Mouse (Mus musculus) megakaryocyte, adult 5-6 weeks (primary cell): Measurements from ENCODE around the gene Odf3l2. TPM values are rescaled to one million over a fixed set of nuclear protein-coding genes. Genes with fewer than 3 reads are reported as not detected.

Source experiments
- ATAC-seq: 2 replicates; pipeline ENCODE4 v1.8.0; 2016; ENCODE audit warnings: mild to moderate bottlenecking, inconsistent platforms; ENCODE audit not compliant: poor library complexity, severe bottlenecking
- total RNA-seq, 2 experiments: library from RNA; stranded (forward) in 1 of 2; stranded (reverse) in 1 of 2; fragments of 153-499, 151-499 nt in 1 of 2; fragments of 221-1000, 200-1000 nt in 1 of 2; gene quantifications; 2 replicates each; pipeline versions ENCODE4 v1.2.3 to v1.2.4; 2015 to 2017

The Odf3l2 gene
- total RNA-seq, 2 experiments from 2014 or later, result not detected

DNA sequence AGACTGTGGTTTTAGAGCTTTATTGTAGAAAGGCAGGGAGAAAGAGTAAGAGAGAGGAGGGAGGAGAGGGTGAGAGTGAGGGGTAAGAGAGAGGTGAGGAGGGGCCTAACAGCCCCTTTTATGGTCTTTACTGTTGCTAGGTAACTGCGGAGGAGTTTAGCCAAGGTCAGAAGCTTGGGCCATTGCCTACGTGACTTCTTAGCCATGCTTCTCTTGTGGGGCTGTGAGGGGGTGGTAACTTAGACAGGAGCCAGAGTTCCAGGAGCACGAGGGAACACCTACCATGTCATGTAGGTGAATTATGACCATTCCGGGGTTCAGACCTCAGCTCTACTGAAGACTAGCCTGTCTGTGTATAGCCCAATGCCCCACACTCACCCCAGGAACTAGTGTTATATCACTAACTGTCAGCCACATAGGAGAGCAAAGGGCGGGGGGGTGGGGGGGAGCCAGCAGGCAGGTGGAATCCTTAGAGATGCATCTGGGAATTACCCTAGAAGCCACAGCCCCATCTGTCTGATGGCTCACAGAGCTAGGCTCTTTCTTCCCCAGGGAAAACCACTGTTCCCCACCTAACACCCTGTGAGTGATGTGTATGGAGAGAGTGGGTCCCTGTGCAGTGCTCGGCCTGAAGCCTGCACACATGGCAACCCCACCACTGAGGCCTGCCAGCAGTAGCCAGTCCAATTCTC is 26.0 kb upstream of the Odf3l2 start:
- ATAC-seq, result no peak

DNA sequence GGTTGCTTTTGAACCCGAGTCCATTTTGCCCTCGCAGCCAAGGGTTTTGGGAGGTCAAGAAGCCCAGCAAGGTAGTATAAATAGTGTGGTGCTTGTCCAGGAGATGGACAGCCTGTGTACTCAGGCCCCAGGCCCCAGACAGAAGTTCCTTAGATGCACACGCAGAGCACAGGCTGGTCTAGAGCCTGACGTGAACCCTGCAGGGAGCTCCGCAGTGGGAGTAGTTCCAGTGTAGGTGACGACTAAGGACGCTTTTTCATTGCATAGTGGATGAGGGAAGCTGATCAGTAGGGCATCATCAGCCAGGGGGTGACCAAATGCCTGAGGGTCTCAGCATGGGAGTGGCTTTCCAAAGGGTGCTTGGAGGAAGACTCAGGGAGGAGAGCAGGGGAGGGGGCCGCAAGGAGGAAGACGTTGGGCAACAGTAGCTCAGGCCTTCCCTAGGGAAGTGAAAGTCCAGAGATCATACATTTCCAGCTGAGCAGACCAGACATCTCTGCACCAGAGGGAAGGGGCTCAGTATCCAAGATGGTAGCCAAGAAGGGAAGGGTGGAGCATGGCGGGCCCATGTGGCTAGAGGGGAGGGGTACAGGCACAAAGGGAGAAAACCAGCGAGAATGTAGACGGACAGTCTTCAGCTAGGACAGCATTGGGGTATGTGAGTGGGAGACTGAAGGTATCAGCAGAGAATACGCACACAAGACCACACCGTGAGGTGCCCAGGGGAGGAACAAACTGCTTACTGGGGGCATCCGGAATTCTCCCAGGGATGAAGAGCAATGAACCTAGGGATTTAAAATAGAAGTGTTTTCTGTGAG is 24.7 kb upstream of the Odf3l2 start:
- peak; percentile 14; the same call in 1 of the 2 replicates for ATAC-seq

DNA sequence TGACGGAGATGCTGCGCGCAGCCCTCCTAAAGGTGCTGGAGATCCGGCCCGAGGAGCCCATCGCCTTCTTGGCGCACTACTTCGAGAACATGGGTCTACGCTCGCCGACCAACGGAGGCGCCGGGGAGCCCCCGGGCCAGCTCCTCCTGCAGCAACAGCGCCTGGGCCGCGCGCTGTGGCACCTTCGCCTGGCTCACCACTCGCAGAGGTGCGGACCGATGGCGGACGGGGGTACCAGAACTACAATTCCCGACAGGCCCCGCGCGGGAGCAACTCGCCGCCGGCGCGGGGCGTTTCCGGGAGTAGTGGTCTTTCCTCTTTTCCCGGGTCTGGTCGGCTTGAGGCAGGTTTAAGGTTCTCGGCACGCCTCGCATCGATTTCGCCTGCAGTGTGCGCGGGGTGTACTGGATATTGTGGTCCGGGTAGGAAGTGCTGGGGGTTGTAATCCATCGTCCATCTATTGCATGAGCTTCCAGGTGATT is 24.1 kb upstream of the Odf3l2 start:
- ATAC-seq, result peak; percentile 48

DNA sequence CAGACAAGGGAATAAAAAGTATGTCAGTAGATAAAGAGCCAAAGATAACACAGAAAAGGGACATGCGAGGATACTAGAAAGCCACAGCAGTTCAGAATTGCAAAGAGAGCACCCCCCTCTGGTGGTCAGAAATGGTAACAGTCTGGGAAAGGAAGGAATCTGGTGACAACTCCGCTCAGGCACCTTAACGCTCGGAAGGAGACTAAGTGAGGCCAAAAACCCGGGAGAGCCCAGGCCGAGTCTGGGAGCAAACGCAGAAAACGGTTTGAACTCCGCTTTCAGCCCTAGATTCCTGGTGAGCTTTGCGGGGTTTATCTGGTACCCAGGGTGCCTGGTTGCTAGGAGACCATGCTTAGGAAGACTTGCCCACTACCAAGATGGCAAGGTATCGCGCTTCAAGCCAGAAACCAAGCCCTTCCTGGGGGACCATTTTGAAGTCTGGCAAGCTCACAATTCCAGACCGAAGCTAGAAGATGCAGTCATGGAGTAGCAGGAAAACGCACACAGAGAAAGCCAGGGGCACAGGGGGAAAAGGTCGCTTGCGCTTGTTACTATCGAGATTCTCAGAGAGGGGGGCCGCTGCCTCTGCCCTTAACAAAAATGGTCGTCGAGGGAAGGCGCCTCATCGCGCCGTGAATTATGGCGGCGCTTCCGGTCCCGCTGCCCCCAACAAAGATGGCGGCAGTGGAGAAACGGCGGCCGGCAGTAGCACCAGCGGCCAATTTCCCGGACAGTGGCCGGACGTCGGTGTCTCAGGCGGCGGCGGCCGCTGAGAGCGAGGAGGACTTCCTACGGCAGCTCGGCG is 23.4 kb upstream of the Odf3l2 start, which contains the start of gene Tpgs1:
Gene Tpgs1, plus strand, starts transcription at position 599 of the 805 bp plus-strand sequence.
- ATAC-seq, result peak; percentile 81

DNA sequence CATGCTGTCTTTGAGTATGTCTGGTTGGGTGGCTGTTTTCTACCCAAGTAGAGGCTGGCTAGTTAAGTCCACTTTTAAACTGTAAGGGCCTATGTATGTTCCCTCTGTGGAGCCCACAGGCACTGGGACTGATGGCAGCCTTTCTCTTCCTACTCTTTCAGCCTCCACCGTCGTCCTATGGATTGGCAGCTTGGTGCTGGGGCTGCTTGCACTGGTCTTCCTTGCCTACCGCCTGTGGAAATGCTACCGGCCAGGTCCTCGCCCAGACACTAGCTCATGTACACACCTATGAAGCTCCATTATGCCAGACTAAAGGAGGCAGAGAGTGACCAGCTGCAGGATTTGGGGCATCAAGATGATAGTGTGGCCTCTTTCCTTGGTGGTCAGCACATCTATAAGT is 22.5 kb upstream of the Odf3l2 start:
- no peak for ATAC-seq

DNA sequence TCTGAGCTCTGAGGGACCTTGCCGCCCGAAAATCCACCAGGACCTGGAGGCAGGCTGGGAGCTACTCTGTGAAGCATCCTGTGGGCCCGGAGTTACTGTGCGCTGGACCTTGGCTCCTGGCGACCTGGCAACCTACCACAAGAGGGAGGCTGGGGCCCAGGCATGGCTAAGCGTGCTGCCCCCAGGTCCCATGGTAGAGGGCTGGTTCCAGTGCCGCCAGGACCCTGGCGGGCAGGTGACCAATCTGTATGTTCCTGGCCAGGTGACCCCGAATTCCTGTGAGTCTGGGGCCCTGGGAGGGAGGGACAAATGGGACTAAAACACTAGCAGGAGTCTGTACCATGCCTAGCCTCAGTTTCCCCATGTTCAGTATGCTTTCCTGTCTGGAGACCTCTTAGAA is 21.0 kb upstream of the Odf3l2 start:
- no peak for ATAC-seq

DNA sequence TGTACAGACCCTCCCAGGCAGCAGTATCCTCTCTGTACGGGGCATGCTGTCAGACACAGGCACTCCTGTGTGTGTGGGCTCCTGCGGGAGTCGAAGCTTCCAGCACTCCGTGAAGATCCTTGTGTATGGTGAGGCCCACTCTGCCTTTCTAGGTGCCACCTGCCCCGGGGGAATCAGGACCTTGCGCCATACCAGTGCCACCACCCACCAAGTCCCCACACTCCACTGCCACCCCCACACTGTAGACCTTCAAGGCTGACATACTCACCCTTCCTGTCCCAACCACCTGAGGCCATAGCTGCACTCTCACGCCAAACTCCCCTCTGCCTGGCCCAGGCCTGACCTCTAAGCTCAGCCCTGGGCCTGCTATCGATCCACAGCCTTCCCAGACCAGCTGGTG is 19.5 kb upstream of the Odf3l2 start:
- no peak for ATAC-seq

DNA sequence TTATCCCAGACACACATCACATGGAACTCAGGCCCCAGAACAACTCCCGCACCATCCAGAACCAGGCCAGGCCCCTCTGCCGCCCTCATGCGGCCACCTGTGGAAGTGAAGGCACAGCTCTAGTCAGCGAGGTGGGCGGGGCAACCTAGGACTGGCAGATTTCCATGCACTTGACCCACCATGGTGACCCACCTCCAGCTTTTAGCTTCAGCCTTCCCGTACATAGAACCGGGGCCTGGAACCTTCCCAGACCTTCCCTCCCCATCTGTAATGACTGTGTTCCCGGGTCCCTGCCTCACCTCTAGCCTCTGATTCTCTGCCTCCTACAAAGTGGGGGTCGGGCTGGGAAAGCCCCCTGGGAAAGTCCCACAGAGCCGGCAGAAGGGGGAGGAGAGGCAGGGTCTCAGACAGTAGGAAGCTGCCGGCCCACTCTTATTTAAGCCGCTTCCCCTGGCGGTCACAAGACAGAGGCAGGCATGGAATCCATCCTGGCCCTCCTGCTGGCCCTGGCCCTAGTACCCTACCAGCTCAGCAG is 18.7 kb upstream of the Odf3l2 start, which contains the start of gene Madcam1:
Gene Madcam1, plus strand, starts transcription at position 429 of the 535 bp plus-strand sequence.
- ATAC-seq, result peak; percentile 69

DNA sequence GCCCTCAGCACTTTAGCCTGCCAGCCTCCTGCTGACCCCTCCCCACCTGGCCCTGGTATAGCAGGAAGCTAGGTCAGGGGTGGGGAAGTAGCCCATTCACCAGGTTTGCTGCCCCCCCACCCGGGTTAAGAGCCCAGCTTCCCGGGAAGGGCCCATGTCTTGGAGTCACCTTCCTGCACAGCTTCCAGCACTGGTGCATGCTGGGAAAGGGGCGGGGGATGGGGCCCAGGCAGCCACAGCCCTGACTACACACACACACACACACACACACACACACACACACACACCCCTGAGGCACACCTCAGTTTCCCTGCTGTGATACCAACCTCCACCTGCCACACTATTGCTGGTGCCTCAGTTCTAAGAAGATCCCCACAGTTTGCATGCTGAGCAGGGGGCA is 16.3 kb upstream of the Odf3l2 start:
- ATAC-seq, result no peak

DNA sequence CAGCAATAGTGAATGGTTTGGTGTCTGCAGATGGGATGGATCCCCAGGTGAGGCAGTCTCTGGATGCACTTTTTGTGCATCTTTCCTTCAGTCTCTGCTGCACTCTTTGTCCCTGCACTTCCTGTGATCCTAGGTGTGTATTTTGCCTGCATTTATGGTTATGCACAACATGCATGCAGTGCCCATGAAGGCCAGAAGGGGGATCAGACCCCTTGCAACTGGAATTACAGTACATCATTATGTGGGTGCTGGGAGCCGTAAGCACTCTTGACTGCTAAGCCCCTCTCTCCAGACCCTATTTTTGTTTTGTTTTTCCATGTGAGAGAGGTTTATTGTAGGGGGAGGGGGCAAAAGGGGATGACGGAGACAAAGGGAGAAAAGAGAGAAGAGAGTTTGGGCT is 14.8 kb upstream of the Odf3l2 start:
- no peak for ATAC-seq

DNA sequence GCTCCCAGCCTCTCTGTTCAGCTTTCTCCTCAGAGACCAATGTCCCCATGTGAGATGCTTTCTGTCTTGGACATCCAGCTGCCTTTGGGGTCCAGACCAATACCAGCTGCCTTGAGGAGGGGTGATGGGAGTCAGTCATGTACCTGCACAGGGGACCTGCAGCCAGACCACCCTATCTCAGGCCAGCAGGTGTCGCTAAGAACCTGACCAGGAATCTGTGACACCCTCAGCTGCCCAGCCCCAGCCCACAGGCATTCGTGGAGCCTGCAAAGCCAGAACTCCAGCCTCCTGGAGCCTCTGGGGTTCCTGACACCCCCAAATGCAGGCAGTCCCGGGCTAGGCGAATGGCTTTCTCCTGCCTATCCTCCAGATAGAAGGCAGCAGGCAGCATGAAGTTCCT is 13.3 kb upstream of the Odf3l2 start:
- 0 out of 2 replicates have a peak, but pooled peaks have one; percentile 43 for ATAC-seq

DNA sequence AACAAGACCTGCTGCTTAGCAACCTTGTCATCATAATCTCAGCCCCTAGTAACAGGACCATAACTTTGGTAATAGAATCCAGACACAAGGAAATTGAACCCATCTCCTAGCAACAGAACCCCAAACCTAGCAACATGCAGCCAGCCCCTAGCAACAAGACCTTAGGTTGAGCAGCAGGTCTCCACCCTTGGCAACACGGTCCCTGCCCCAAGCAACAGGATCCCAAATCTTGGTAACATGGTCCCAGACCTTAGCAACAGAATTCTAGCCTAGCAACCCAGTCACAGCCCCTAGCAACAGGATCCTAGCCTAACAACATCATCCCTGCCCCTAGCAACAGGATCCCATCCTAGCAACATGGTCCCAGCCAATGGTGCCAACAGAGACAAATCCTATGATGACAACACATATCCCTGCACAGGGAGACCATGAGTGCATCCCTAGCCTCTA is 9.4 kb upstream of the Odf3l2 start:
- ATAC-seq, result no peak

DNA sequence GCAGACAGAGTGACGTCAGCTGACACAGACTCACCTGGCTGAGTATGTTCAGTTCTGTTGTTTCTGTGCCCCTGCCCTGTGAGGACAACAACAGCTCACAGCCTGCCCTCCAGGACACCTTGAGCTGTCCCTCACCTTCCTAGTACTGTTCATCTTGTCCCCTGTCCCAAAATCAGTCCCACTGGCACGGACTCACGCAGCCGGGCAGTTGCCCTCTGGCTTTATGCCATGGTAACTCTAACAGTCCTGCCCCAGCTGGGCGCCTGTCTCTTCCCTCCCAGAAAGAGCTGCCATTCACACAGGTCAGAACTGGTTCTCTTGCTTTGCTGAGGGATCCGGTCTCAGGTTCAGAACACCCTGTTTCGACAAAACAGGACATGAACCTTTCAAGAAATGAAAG is 7.3 kb upstream of the Odf3l2 start:
- ATAC-seq, result no peak

DNA sequence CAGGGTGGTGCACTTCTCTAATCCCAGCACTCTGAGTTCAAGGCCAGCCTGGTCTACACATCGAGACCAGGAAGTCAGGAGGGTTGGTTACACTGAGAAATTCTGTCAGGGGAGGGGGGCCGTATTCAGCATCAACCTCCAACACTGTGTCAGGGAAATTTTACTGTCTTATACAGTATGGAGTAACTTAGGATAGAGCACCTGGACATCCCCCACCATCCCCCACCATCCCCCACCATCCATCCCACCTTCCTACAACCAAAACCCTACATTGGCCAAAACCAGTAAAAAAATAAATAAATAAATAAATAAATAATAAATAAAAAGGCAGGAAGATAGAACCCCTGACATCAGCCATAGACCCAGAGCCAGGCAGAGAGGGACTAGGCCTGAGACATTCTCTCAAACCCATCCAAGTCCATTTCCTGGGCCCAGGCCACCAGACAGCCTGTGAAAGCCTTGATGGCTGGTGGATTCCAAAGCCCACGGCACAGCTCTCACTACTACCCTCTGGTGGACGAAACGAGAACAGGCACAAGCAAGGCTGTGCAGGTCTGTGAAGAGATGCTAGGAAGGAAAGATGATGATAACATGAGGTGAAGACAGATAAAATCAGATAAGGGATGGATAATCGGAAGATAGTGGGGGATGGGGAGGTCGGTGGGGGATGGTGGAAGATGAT is 3.7 kb upstream of the Odf3l2 start:
- ATAC-seq, result peak; percentile 96

DNA sequence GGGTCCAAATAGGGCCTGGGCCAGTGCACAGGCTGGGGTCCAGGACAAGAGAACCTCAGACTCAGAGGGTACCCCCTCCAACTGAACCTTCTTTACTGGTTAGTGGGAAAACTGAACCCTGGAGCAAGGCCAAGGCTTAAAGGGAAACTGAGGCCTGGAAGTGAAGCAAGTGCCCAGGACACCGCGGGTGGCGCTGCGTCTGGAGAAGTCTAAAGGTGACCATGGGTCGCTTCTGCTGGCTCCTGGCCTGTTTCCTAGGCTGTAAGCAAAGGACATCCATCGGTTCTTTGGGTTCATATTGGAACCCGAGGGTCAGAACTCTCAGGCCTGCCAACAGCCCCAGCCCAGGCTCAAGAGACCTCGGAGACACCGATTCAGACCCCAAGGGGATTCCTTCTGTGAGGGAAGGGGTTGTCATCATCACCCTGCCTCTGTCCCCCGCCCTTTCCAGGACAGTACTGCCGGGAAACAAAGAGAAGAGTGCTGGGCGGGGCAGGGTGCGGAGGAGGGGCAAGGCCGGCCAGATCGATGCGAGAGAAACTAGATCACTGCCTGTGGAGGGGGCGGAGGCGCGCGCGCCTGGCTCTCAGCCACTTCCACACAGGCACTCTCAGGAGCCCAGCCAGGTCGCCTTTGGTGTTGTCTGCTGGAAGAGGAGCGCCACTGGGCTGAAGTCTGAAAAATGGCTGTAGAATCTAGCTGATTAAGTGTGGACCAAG is 6.9 kb downstream of the Odf3l2 start:
- no peak for ATAC-seq

DNA sequence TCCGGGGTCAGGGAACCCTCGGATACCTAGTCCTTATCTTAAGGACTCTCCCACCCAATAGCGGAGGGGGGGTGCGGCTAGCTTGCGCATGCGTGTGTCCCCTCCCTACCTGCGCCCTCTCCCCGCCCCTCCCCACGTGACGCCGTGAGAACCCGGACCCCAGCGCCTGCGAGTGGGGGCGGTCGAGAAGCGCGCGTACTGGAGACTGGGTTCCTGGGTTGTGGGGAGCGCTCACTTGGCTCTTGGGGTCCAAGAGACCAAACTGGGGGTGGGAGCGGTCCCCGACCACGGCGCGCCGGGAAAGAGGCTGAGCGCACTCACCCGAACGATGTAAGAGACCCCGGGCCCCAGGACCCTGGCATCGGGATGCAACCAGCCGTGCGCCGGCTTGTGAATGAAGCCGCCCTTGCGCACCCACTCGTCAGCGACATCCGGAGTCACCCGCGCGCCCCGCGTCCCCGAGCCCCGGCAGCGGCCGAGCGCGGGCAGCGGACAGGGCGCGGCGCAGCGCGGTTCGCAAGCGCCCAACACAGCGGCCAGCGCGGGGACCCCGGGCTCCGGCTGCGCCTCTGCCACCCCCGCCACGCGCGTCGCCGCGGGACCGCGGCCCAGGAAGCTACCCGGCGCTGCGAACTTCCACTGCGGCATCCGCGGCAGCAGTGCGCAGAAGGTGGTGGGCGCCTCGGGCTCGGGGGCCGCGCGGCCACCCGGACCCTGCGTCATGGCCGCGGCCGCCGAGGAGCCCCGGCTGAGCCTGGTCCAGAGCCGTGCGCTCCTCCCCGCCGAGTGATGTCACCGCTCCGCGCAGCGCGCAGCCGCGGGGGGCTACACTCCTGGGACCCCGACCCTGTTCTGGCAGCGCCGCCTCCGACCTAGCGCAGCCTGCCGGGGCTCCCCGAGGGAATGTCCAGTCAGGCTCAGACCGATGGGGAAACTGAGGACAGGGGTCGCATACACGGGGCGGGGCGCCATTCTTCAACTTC is 8.1 kb downstream of the Odf3l2 start, which contains the start of gene Shc2:
Gene Shc2, minus strand, starts transcription at position 791 of the 983 bp plus-strand sequence.
- no peak for ATAC-seq

DNA sequence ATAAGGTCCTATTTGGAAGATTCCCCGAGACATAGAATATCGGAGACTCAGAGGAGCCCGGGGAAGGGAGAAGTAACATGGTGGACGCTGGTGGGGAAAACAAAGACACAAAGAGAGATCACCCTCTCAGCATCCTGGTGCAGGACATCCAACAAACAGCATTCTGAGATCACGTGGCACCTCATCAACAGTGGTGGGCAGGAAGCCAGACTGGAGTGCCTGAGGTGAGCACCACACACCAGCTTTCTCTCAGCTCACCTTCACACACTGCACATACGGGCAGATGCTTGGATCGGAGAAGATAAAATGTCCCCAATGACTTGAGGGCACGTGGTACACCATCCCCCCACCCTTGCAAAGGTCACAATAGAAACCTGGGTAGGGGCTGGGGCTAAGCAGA is 9.3 kb downstream of the Odf3l2 start:
- no peak for ATAC-seq
